Mouse (Mus musculus) retina, adult 2 months (tissue): Measurements from ENCODE around the gene Safb2.

Source experiments
- DNase-seq: peaks from one replicate; pipeline ENCODE4 v3.0.0-alpha.2; 2012; ENCODE audit warnings: low read depth, low spot score

Safb2 gene

DNA sequence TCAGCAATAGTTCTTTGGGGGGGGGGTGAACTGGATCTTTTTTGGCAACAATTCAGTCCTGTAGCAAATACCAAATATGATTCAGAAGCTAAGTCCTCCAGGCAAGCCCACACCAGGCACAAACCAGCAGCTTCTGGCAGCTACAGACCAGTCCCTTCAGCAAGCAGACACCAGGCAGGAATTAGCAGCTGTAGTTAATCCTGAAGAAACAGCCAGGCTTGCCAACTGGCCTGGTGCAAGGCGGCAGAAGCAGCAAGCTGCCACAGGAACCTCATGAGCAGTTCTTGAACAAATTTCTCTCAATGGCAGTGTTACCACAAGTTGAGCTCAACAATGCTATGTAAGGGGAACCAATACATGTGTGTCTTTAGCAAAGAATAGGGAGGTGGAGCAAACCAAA lies 61.6 kb downstream of the Safb2 start:
- DNase-seq, result no peak

DNA sequence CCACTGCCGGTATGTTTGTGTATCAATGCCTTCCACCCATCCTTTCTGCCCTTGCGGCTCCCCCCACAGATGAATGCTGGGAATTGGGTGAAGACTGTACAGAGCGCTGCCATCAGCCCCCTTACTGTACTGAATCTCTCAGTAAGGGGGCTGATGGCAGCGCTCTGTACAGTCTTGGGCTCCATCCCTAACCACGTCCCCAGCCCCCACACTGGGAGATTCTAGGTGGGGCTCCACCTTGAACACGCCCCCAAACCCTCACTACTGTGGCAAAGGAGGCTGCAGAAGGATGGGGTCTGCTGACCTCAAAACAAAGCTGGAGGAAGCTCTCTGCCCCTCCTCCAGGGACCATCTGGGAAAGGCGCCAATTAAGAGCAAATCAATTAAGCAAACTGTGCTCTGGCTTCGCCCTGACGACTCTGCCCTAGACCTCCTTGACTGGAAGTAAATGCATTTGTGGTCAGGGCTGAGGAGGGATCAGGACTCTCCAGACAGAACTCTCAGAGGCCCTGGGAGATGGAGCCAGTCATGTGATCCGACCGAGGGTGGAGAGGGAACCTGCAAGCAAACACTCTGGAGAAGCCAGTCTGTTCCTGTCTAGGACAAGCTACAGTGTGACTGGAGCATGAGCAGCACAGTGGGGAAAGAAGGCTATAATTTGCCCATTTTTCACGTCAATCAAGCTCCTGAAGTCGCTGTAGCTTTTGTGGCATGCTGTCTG lies 68.5 kb downstream of the Safb2 start:
- DNase-seq, result no peak

DNA sequence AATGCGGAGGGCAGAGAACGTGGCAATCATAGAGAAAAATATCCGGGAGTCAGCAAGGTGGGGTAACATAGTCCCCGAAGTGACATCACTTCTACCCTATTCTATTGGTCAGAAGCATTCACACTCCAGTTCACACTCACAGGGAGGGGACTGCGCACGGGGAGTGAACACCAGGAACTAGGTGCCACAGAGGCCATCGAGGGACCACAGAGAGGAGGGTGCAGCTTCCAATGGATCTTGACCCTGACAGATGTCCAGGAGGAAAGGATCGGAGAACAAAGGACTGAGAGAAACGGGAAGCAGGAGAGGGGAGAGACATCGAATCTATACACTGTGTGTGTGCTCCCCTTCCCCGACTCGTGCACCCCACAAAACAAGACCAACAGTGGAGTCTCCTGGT lies 69.5 kb downstream of the Safb2 start:
- no peak for DNase-seq

DNA sequence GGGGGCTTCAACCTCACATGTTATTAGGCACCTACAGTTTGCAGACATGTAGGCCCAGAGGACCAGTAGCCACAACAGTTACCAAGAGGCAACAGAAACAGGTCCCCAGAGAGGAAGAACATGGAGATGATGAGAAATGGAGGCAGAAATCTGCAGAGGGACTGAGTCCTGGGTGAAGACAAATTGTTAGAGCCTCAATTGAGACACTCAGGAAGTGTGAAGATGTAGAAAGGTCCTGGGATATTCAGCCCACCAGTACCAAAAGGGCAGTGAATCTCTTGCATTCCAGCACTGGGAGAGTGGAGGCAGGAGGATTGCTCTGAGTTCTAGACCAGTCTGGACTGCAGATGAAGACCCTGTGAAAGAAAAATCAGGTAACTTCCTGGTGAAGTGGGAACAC lies 70.1 kb downstream of the Safb2 start:
- no peak for DNase-seq

DNA sequence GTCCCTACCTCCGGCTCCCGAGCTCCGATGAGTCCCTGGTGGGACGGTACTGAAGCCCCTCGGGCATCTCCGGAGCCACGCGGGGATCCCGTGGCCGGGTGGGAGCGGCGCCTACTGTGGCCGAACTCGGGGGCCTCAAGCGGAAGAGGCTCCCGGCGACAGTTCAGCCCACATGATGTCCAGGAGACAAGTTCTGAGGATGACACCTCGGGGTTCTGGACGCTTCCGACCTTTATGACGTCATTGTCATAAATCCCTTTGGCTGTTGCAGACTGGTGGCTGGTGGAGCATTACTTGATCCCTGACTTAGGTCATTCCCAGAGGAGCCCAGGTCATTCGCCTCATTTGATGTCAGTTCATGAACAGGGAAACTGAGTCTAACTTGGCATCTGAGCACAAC lies 72.1 kb downstream of the Safb2 start, which contains the start of gene Znrf4:
Gene Znrf4, minus strand, starts transcription at position 122 of the 400 bp plus-strand sequence.
- DNase-seq, result no peak

DNA sequence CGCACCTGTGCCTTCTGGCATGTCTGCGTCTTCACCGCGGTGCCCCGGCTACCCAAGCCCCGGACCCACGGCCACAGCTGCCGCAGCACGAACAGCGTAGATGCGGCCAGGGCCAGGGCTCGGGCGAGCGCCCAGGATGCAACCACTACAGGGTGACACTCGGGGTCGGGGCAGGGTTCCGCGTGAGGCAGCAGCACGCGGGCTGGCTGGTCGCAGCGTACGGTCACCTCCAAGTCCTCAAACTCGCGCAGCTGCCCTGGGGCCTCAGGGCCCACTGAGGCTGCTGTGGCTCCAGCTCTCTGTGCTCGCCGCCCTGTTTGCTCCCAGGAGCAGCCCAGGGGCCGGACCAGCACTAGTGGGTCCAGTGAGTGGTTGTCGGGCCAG lies 72.7 kb downstream of the Safb2 start:
- no peak for DNase-seq

DNA sequence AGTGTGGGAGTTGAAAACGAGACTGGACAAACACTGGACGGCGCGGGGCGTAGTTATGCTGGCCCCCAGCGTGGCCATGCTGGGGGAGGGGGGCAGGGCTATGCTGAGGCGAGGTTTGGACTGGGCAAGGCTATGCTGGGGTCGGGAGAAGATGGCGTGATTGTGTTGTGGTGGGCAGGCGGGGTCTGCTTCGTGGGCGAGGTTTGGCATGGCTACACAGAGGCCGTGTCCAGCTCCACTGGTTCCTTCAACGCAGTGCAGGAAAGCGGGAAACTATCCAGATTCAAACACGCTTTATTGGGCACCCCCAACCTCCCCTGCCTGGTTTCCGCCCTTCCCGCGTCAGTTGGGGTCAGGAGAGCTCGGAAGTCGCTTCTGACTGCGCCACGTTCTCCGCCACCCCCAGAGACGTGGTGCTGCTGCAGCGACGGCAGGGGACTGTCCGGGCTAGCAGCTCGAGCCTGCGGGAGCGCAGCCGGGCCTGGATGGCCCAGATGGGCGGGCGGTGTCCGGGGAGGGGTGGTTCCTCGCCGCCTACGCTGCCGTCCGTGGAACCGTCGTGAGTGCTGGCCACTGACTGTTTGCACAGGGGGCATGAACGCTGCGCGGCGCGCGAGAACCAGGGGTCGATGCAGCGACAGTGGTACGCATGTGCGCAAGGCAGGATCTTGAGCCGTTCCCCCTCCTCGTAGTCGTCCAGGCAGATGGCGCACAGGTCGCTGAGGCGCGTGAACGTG lies 73.2 kb downstream of the Safb2 start:
- no peak for DNase-seq
